11 mouse cellular contexts compared by ENCODE assay signal in genomic region chr14:52327375-52327901, GRCm38 (mm10). TPM values are rescaled to one million over a fixed set of nuclear protein-coding genes. Genes with fewer than 3 reads are reported as not detected.
DNase-seq lines count a peak whose midpoint lies in the region; ATAC-seq and TF ChIP-seq lines count a peak whose summit lies in the region.
"Had no signal": no experiment of that assay in that cellular context is flagged by ENCODE, and none has a peak within 500 bp of the region (broad histone marks: within the 10 kb centered on the region; RNA-seq: fewer than 3 reads in every experiment).

No protein-coding gene starts in this region.

- no peaks in the 10 kb centered on the region for H3K36me3 ChIP-seq in heart, embryonic 14.5 days (ENCODE audit: control insufficient read depth, insufficient read depth, low read length)
- H3K36me3 ChIP-seq in hindbrain, embryonic 12.5 days: no peaks in the 10 kb centered on the region
- no peaks in the 10 kb centered on the region for H3K36me3 ChIP-seq in midbrain, embryonic 12.5 days

- no peak for TF ChIP-seq CTCF in bone marrow macrophage, adult 2 months (IDR thresholded peaks at IDR 0.05; ENCODE audit: low read depth, low read length)

- no peak for ATAC-seq in heart, embryonic 14.5 days (ENCODE audit: insufficient number of reproducible peaks, insufficient read depth, low FRiP score, low read depth)
- ATAC-seq in hindbrain, embryonic 12.5 days (ENCODE audit: low FRiP score): peak; percentile 70
- ATAC-seq in midbrain, embryonic 12.5 days (ENCODE audit: low FRiP score, low read depth): peak; percentile 69
- no peak for ATAC-seq in erythroid progenitor cell, adult 5-6 weeks (replicated peaks; ENCODE audit: low FRiP score, poor library complexity, severe bottlenecking)

- WGBS in heart, embryonic 14.5 days: 3% methylated on average over 14 of the region's 14 CpGs
- WGBS in hindbrain, embryonic 12.5 days: under 1% methylated on average over 14 of the region's 14 CpGs
- under 1% methylated on average over 14 of the region's 14 CpGs for WGBS in midbrain, embryonic 12.5 days

- no peaks in the 10 kb centered on the region for H3K9me3 ChIP-seq in heart, embryonic 14.5 days (ENCODE audit: control insufficient read depth, low read length)
- H3K9me3 ChIP-seq in hindbrain, embryonic 12.5 days (replicated peaks): no peaks in the 10 kb centered on the region
- H3K9me3 ChIP-seq in midbrain, embryonic 12.5 days: no peaks in the 10 kb centered on the region

- TF ChIP-seq POLR2A in bone marrow macrophage, adult 2 months (IDR thresholded peaks at IDR 0.05; ENCODE audit: borderline replicate concordance, low read depth, low read length): no peak

- H3K9ac ChIP-seq in heart, embryonic 14.5 days (ENCODE audit: low read length): no peak overlapping the region
- peak overlapping the region; percentile 76 for H3K9ac ChIP-seq in hindbrain, embryonic 12.5 days
- peak overlapping the region; percentile 80 for H3K9ac ChIP-seq in midbrain, embryonic 12.5 days (replicated peaks)

- peaks cover 34% of the 10 kb centered on the region for H3K27me3 ChIP-seq in heart, embryonic 14.5 days (ENCODE audit: control insufficient read depth, insufficient read depth, low read length)
- peaks cover 3% of the 10 kb centered on the region for H3K27me3 ChIP-seq in hindbrain, embryonic 12.5 days
- H3K27me3 ChIP-seq in midbrain, embryonic 12.5 days: no peaks in the 10 kb centered on the region

- H3K4me2 ChIP-seq in heart, embryonic 14.5 days (ENCODE audit: low read length): peak overlapping the region; percentile 85
- H3K4me2 ChIP-seq in hindbrain, embryonic 12.5 days (replicated peaks): peak overlapping the region; percentile 85
- peak overlapping the region; percentile 79 for H3K4me2 ChIP-seq in midbrain, embryonic 12.5 days (replicated peaks)

- peak overlapping the region; percentile 47 for H3K4me3 ChIP-seq in heart, embryonic 14.5 days (ENCODE audit: control insufficient read depth in 1 of 2, insufficient read depth in 1 of 2, low read depth in 1 of 2, low read length in 2 of 2)
- H3K4me3 ChIP-seq in bone marrow macrophage, adult 2 months (ENCODE audit: insufficient read depth, low read length): 0 out of 2 replicates have a peak overlapping the region, but pooled peaks have one; percentile 23
- peak overlapping the region; percentile 57 for H3K4me3 ChIP-seq in hindbrain, embryonic 12.5 days
- peak overlapping the region; percentile 69 for H3K4me3 ChIP-seq in midbrain, embryonic 12.5 days

- peaks cover 2 to 6% of the 10 kb centered on the region in 2 experiments; a peak in 3 of 4 replicates for H3K4me1 ChIP-seq in heart, embryonic 14.5 days (ENCODE audit: control insufficient read depth in 2 of 2, insufficient read depth in 2 of 2, low read length in 2 of 2)
- H3K4me1 ChIP-seq in bone marrow macrophage, adult 2 months (ENCODE audit: control insufficient read depth, insufficient read depth, low read length): 0 out of 2 replicates have a peak, but pooled peaks cover 4% of the 10 kb centered on the region
- H3K4me1 ChIP-seq in hindbrain, embryonic 12.5 days: peaks cover 28% of the 10 kb centered on the region
- H3K4me1 ChIP-seq in midbrain, embryonic 12.5 days: peaks cover 53% of the 10 kb centered on the region

- no peak for DNase-seq in heart, adult 18-20 months
- DNase-seq in testis, postnatal 14 days (ENCODE audit: low spot score): no peak
- no peak for DNase-seq in left cerebral cortex, postnatal 4 days
- DNase-seq: cerebellum, adult 9-10 months had no signal

- no peak overlapping the region for H3K27ac ChIP-seq in heart, embryonic 14.5 days (replicated peaks in 1 of 2; ENCODE audit: control insufficient read depth in 1 of 2, insufficient read depth in 1 of 2, low read depth in 2 of 2, low read length in 2 of 2)
- H3K27ac ChIP-seq in bone marrow macrophage, adult 2 months (ENCODE audit: insufficient read depth, low read depth, low read length): no peak overlapping the region
- H3K27ac ChIP-seq in hindbrain, embryonic 12.5 days: peak overlapping the region; percentile 88
- peak overlapping the region; percentile 93 for H3K27ac ChIP-seq in midbrain, embryonic 12.5 days (replicated peaks)

- intact Hi-C loops in left cerebral cortex, postnatal 4 days (cut with DNase I): no loop called here

RNA-seq across cellular contexts. Expression of gene Sall2, which starts 1.1 kb away (rescaled TPM):
- polyA plus RNA-seq in heart, embryonic 14.5 days (2014; fragmentation: Nextera tagmentation; extraction: Ambion mirVana): 6.0 and 6.2 TPM in 2 replicates
- 1 to 10 TPM in 1 of 2 experiments, under 1 TPM in 1; 0.97 to 1.0 TPM for total RNA-seq in heart, adult 18-20 months (2021)
- polyA plus RNA-seq in bone marrow macrophage, adult 2 months (2012; ENCODE audit: insufficient read depth, insufficient read length, missing spikeins): 0.67 and 0.95 TPM in 2 replicates
- 60.7 and 62.8 TPM in 2 replicates for polyA plus RNA-seq in hindbrain, embryonic 12.5 days (2016; fragmentation: Nextera tagmentation; extraction: Ambion mirVana)
- 70.3 and 77.6 TPM in 2 replicates for polyA plus RNA-seq in midbrain, embryonic 12.5 days (2016; fragmentation: Nextera tagmentation; extraction: Ambion mirVana)
- total RNA-seq in erythroid progenitor cell, adult 5-6 weeks (2015; ENCODE audit: low replicate concordance): 1.1 TPM in 1 of 2 replicates, not detected in the other
- 0.13 and 0.30 TPM in 2 replicates for total RNA-seq in erythroid progenitor cell, adult 5-6 weeks (2017; ENCODE audit: low replicate concordance)
- 10 to 100 TPM; 45.9 to 48.7 TPM for total RNA-seq in left cerebral cortex, postnatal 4 days (2021)

RNA-seq across cellular contexts. Expression of gene Mettl3, which starts 22.5 kb away (rescaled TPM):
- 20.5 and 24.1 TPM in 2 replicates for polyA plus RNA-seq in heart, embryonic 14.5 days (2014; fragmentation: Nextera tagmentation; extraction: Ambion mirVana)
- 10 to 100 TPM; 16.2 to 18.1 TPM for total RNA-seq in heart, adult 18-20 months (2021)
- polyA plus RNA-seq in bone marrow macrophage, adult 2 months (2012; ENCODE audit: insufficient read depth, insufficient read length, missing spikeins): 31.8 and 34.2 TPM in 2 replicates
- 54.7 and 56.1 TPM in 2 replicates for polyA plus RNA-seq in hindbrain, embryonic 12.5 days (2016; fragmentation: Nextera tagmentation; extraction: Ambion mirVana)
- polyA plus RNA-seq in midbrain, embryonic 12.5 days (2016; fragmentation: Nextera tagmentation; extraction: Ambion mirVana): 58.8 and 62.1 TPM in 2 replicates
- total RNA-seq in erythroid progenitor cell, adult 5-6 weeks (2015; ENCODE audit: low replicate concordance): 12.2 and 24.9 TPM in 2 replicates
- 22.7 and 38.7 TPM in 2 replicates for total RNA-seq in erythroid progenitor cell, adult 5-6 weeks (2017; ENCODE audit: low replicate concordance)
- 10 to 100 TPM; 39.2 to 47.4 TPM for total RNA-seq in left cerebral cortex, postnatal 4 days (2021)

RNA-seq across cellular contexts. Expression of gene Olfr1513, which starts 28.8 kb away (rescaled TPM):
- not detected in 2 replicates for polyA plus RNA-seq in heart, embryonic 14.5 days (2014; fragmentation: Nextera tagmentation; extraction: Ambion mirVana)
- total RNA-seq in heart, adult 18-20 months (2021): not detected
- not detected in 2 replicates for polyA plus RNA-seq in bone marrow macrophage, adult 2 months (2012; ENCODE audit: insufficient read depth, insufficient read length, missing spikeins)
- polyA plus RNA-seq in hindbrain, embryonic 12.5 days (2016; fragmentation: Nextera tagmentation; extraction: Ambion mirVana): 0.06 TPM in 1 of 2 replicates, not detected in the other
- polyA plus RNA-seq in midbrain, embryonic 12.5 days (2016; fragmentation: Nextera tagmentation; extraction: Ambion mirVana): not detected in 2 replicates
- not detected in 2 replicates for total RNA-seq in erythroid progenitor cell, adult 5-6 weeks (2015; ENCODE audit: low replicate concordance)
- not detected in 2 replicates for total RNA-seq in erythroid progenitor cell, adult 5-6 weeks (2017; ENCODE audit: low replicate concordance)
- total RNA-seq in left cerebral cortex, postnatal 4 days (2021): not detected
- total RNA-seq: left cerebral cortex, postnatal 36 days had no signal
- polyA plus RNA-seq: spleen, adult 2 months had no signal

RNA-seq across cellular contexts. Expression of gene Rab2b, which starts 48.1 kb away (rescaled TPM):
- polyA plus RNA-seq in heart, embryonic 14.5 days (2014; fragmentation: Nextera tagmentation; extraction: Ambion mirVana): 16.4 and 16.8 TPM in 2 replicates
- total RNA-seq in heart, adult 18-20 months (2021): 1 to 10 TPM; 3.8 to 5.5 TPM
- polyA plus RNA-seq in bone marrow macrophage, adult 2 months (2012; ENCODE audit: insufficient read depth, insufficient read length, missing spikeins): 17.6 and 20.0 TPM in 2 replicates
- 40.6 and 51.9 TPM in 2 replicates for polyA plus RNA-seq in hindbrain, embryonic 12.5 days (2016; fragmentation: Nextera tagmentation; extraction: Ambion mirVana)
- polyA plus RNA-seq in midbrain, embryonic 12.5 days (2016; fragmentation: Nextera tagmentation; extraction: Ambion mirVana): 38.5 and 45.8 TPM in 2 replicates
- total RNA-seq in erythroid progenitor cell, adult 5-6 weeks (2015; ENCODE audit: low replicate concordance): 5.4 and 6.3 TPM in 2 replicates
- total RNA-seq in erythroid progenitor cell, adult 5-6 weeks (2017; ENCODE audit: low replicate concordance): 2.7 and 9.2 TPM in 2 replicates
- total RNA-seq in left cerebral cortex, postnatal 4 days (2021): 10 to 100 TPM; 38.3 to 40.8 TPM

RNA-seq across cellular contexts. Expression of gene Tox4, which starts 48.5 kb away (rescaled TPM):
- polyA plus RNA-seq in heart, embryonic 14.5 days (2014; fragmentation: Nextera tagmentation; extraction: Ambion mirVana): 39.2 and 39.7 TPM in 2 replicates
- total RNA-seq in heart, adult 18-20 months (2021): 10 to 100 TPM; 30.3 to 35.8 TPM
- polyA plus RNA-seq in bone marrow macrophage, adult 2 months (2012; ENCODE audit: insufficient read depth, insufficient read length, missing spikeins): 39.0 and 39.2 TPM in 2 replicates
- 51.1 and 57.3 TPM in 2 replicates for polyA plus RNA-seq in hindbrain, embryonic 12.5 days (2016; fragmentation: Nextera tagmentation; extraction: Ambion mirVana)
- 53.0 and 54.2 TPM in 2 replicates for polyA plus RNA-seq in midbrain, embryonic 12.5 days (2016; fragmentation: Nextera tagmentation; extraction: Ambion mirVana)
- total RNA-seq in erythroid progenitor cell, adult 5-6 weeks (2015; ENCODE audit: low replicate concordance): 14.7 and 27.0 TPM in 2 replicates
- 20.1 and 20.3 TPM in 2 replicates for total RNA-seq in erythroid progenitor cell, adult 5-6 weeks (2017; ENCODE audit: low replicate concordance)
- 10 to 100 TPM; 48.0 to 56.4 TPM for total RNA-seq in left cerebral cortex, postnatal 4 days (2021)

Comparison
In these comparisons a context has a peak if more than half of its experiments do, and no peak if none do; other contexts are left out.
1. ATAC-seq: peak in hindbrain, embryonic 12.5 days (single experiment) and midbrain, embryonic 12.5 days (single experiment); none in heart, embryonic 14.5 days (single experiment) and erythroid progenitor cell, adult 5-6 weeks (single experiment).
2. H3K27ac ChIP-seq: peak in hindbrain, embryonic 12.5 days (single experiment) and midbrain, embryonic 12.5 days (single experiment); none in heart, embryonic 14.5 days (0 of 2) and bone marrow macrophage, adult 2 months (single experiment).
3. Peak in every context shown above with its lines, with median percentiles within 50 percentile points of each other: H3K4me2 ChIP-seq and H3K4me3 ChIP-seq.